In the genomic region with DNA sequence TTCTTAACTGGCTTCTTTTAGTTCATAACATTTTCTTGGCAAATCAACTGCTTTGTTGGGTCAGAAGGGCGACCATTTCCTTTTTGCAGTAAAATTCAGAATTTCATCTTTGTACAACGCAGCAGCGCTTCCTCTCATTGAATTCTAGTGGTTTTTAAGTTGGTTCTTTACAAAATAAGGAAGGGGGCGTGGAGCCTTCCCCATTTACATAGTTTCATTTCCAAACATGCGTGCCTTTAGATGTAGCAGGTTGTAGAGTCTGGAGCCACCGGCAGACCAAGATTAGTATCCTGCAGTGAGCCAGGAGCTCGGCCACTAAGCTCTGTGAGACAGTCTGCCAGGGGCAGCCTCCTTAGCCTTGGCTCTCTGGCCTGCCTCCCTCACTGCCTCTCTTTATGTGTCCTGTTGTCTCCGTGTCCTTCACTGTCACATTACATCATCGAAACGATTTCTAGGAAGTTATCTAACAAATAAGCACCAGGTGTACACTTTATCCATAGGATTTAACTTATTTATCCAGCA, we compare ENCODE assay signal across 12 mouse cellular contexts. TPM values are rescaled to one million over a fixed set of nuclear protein-coding genes. Genes with fewer than 3 reads are reported as not detected.
DNase-seq lines count a peak whose midpoint lies in the region; ATAC-seq and TF ChIP-seq lines count a peak whose summit lies in the region.
"Had no signal": no experiment of that assay in that cellular context is flagged by ENCODE, and none has a peak within 500 bp of the region (broad histone marks: within the 10 kb centered on the region; RNA-seq: fewer than 3 reads in every experiment).

No protein-coding gene starts in this region.

- no peak for TF ChIP-seq CTCF in kidney, postnatal 0 days (IDR thresholded peaks at IDR 0.05; ENCODE audit: low read depth)
- no peak for TF ChIP-seq CTCF in bone marrow macrophage, adult 2 months (IDR thresholded peaks at IDR 0.05; ENCODE audit: low read depth, low read length)

- H3K9me3 ChIP-seq in kidney, postnatal 0 days (replicated peaks; ENCODE audit: low read length) = no peaks in the 10 kb centered on the region
- H3K9me3 ChIP-seq in megakaryocyte, embryonic 14.5 days = peaks cover 6% of the 10 kb centered on the region; the same call in 1 of the 2 replicates
- H3K9me3 ChIP-seq: G1E had no signal

- H3K27me3 ChIP-seq in kidney, postnatal 0 days (ENCODE audit: insufficient read depth, low read length) = no peaks in the 10 kb centered on the region
- H3K27me3 ChIP-seq in megakaryocyte, embryonic 14.5 days (replicated peaks) = peaks cover 55% of the 10 kb centered on the region

- H3K4me2 ChIP-seq in kidney, postnatal 0 days (ENCODE audit: low read length) = no peak overlapping the region

- no peaks in the 10 kb centered on the region for H3K36me3 ChIP-seq in kidney, postnatal 0 days (ENCODE audit: insufficient read depth, low read length)
- no peaks in the 10 kb centered on the region for H3K36me3 ChIP-seq in megakaryocyte, embryonic 14.5 days (replicated peaks; ENCODE audit: low read length)
- H3K36me3 ChIP-seq: G1E had no signal

- no peak for ATAC-seq in kidney, postnatal 0 days (replicated peaks; ENCODE audit: low FRiP score, low read depth)

- DNase-seq in kidney, postnatal 0 days (ENCODE audit: low spot score) = peak; percentile 14
- DNase-seq in kidney, adult 11 months = no peak
- DNase-seq in cerebellum, postnatal 10 days = peak; percentile 51 to 68
- no peak for DNase-seq in right cerebral cortex, adult 18-20 months
- no peak for DNase-seq in spleen, postnatal 14 days (ENCODE audit: low spot score in 2 of 2)
- no peak for DNase-seq in frontal cortex, postnatal 10 days (ENCODE audit: low spot score in 2 of 2)
- DNase-seq: adrenal gland, postnatal 10 days; thymus, postnatal 14 days had no signal

- no peak overlapping the region for H3K9ac ChIP-seq in kidney, postnatal 0 days (ENCODE audit: low read depth, low read length)
- H3K9ac ChIP-seq: liver, embryonic 14.5 days had no signal

- no peak for TF ChIP-seq POLR2A in bone marrow macrophage, adult 2 months (IDR thresholded peaks at IDR 0.05; ENCODE audit: borderline replicate concordance, low read depth, low read length)

- 74% methylated on average over 10 of the region's 10 CpGs for WGBS in kidney, postnatal 0 days

- no peak overlapping the region for H3K27ac ChIP-seq in kidney, postnatal 0 days
- H3K27ac ChIP-seq in bone marrow macrophage, adult 2 months (ENCODE audit: insufficient read depth, low read depth, low read length) = peak overlapping the region; percentile 6; the same call in 1 of the 2 replicates
- H3K27ac ChIP-seq: liver, embryonic 14.5 days had no signal

- 0 out of 2 replicates have a peak, but pooled peaks cover 4% of the 10 kb centered on the region for H3K4me1 ChIP-seq in kidney, postnatal 0 days (replicated peaks; ENCODE audit: insufficient read depth, low read length)
- H3K4me1 ChIP-seq in bone marrow macrophage, adult 2 months (ENCODE audit: control insufficient read depth, insufficient read depth, low read length) = peaks cover 17% of the 10 kb centered on the region
- peaks cover 23% of the 10 kb centered on the region for H3K4me1 ChIP-seq in megakaryocyte, embryonic 14.5 days

- H3K4me3 ChIP-seq in kidney, postnatal 0 days (replicated peaks; ENCODE audit: low read depth, low read length) = no peak overlapping the region
- peak overlapping the region; percentile 56 for H3K4me3 ChIP-seq in bone marrow macrophage, adult 2 months (ENCODE audit: insufficient read depth, low read length)
- peak overlapping the region; percentile 54 for H3K4me3 ChIP-seq in megakaryocyte, embryonic 14.5 days (replicated peaks)

RNA-seq across cellular contexts. Expression of a gene that starts 13.0 kb away (rescaled TPM):
- polyA plus RNA-seq in kidney, postnatal 0 days (2015; fragmentation: Nextera tagmentation; extraction: Ambion mirVana) = 0.11 TPM in 1 of 2 replicates, not detected in the other
- polyA plus RNA-seq in bone marrow macrophage, adult 2 months (2012; ENCODE audit: insufficient read depth, insufficient read length, missing spikeins) = not detected in 2 replicates
- polyA plus RNA-seq in megakaryocyte, embryonic 14.5 days (2012; ENCODE audit: insufficient read depth, low replicate concordance) = not detected in 2 replicates
- polyA plus RNA-seq: G1E; liver, embryonic 14.5 days had no signal

RNA-seq across cellular contexts. Expression of a gene that starts 13.1 kb away (rescaled TPM):
- polyA plus RNA-seq in kidney, postnatal 0 days (2015; fragmentation: Nextera tagmentation; extraction: Ambion mirVana) = 22.1 and 23.4 TPM in 2 replicates
- 27.2 and 29.5 TPM in 2 replicates for polyA plus RNA-seq in bone marrow macrophage, adult 2 months (2012; ENCODE audit: insufficient read depth, insufficient read length, missing spikeins)
- polyA plus RNA-seq in megakaryocyte, embryonic 14.5 days (2012; ENCODE audit: insufficient read depth, low replicate concordance) = 1.8 and 3.9 TPM in 2 replicates

RNA-seq across cellular contexts. Expression of a gene that starts 39.4 kb away (rescaled TPM):
- polyA plus RNA-seq in kidney, postnatal 0 days (2015; fragmentation: Nextera tagmentation; extraction: Ambion mirVana) = 0.13 TPM in 1 of 2 replicates, not detected in the other
- not detected in 2 replicates for polyA plus RNA-seq in bone marrow macrophage, adult 2 months (2012; ENCODE audit: insufficient read depth, insufficient read length, missing spikeins)
- polyA plus RNA-seq in megakaryocyte, embryonic 14.5 days (2012; ENCODE audit: insufficient read depth, low replicate concordance) = not detected in 2 replicates
- polyA plus RNA-seq: G1E had no signal

Comparison
In these comparisons a context has a peak if more than half of its experiments do, and no peak if none do; other contexts are left out.
1. DNase-seq: peak in kidney, postnatal 0 days (single experiment) and cerebellum, postnatal 10 days (2 of 2); none in kidney, adult 11 months (single experiment), right cerebral cortex, adult 18-20 months (single experiment), spleen, postnatal 14 days (0 of 2) and frontal cortex, postnatal 10 days (0 of 2).